Mouse (Mus musculus) embryonic facial prominence, embryonic 12.5 days (tissue): ENCODE data around the gene Sult6b1. TPM values are rescaled to one million over a fixed set of nuclear protein-coding genes. Genes with fewer than 3 reads are reported as not detected.

Experiments used
- ATAC-seq: fragments of 200-750 bp; cut with Nextera tagmentation; 2 replicates; pipeline ENCODE4 v1.8.0; 2017; ENCODE audit not compliant: insufficient number of reproducible peaks, insufficient read depth, low FRiP score, low TSS enrichment
- H3K27ac ChIP-seq: fragments of 300-500 bp; sonication (generic); 2 replicates; pipeline ENCODE4 v1.5.1; 2016; ENCODE audit warnings: mild to moderate bottlenecking
- H3K27me3 ChIP-seq: fragments of 300-500 bp; sonication (generic); 2 replicates; pipeline ENCODE4 v1.6.1; 2016; ENCODE audit warnings: mild to moderate bottlenecking, moderate library complexity
- H3K36me3 ChIP-seq: fragments of 300-500 bp; sonication (generic); 2 replicates; pipeline ENCODE4 v1.6.1; 2016; ENCODE audit warnings: mild to moderate bottlenecking
- H3K4me1 ChIP-seq: fragments of 300-500 bp; sonication (generic); 2 replicates; pipeline ENCODE4 v1.6.1; 2016
- H3K4me2 ChIP-seq: fragments of 300-500 bp; sonication (generic); replicated peaks from 2 replicates; pipeline ENCODE4 v1.6.1; 2016; ENCODE audit warnings: mild to moderate bottlenecking, moderate library complexity
- H3K4me3 ChIP-seq: fragments of 300-500 bp; sonication (generic); 2 replicates; pipeline ENCODE4 v1.5.1; 2016; ENCODE audit warnings: mild to moderate bottlenecking
- H3K9ac ChIP-seq: fragments of 300-500 bp; sonication (generic); 2 replicates; pipeline ENCODE4 v1.6.1; 2016; ENCODE audit warnings: mild to moderate bottlenecking, moderate library complexity
- H3K9me3 ChIP-seq: fragments of 300-500 bp; sonication (generic); 2 replicates; pipeline ENCODE4 v1.6.1; 2016; ENCODE audit warnings: mild to moderate bottlenecking, moderate library complexity
- WGBS: fragments of 180-500 bp; shearing (Covaris S2); methylation state at CpG from one replicate; pipeline ENCODE4 v1.1.7; 2016; 5-methylcytosine and 5-hydroxymethylcytosine counted together
- polyA plus RNA-seq: library from polyadenylated mRNA; unstranded; fragments of >200 nt; fragmentation: Nextera tagmentation; extraction: Ambion mirVana; gene quantifications from 2 replicates; pipeline ENCODE4 v1.2.1, GENCODE M21; 2016

Gene Sult6b1
- polyA plus RNA-seq, result 0.19 and 0.42 TPM in 2 replicates

DNA sequence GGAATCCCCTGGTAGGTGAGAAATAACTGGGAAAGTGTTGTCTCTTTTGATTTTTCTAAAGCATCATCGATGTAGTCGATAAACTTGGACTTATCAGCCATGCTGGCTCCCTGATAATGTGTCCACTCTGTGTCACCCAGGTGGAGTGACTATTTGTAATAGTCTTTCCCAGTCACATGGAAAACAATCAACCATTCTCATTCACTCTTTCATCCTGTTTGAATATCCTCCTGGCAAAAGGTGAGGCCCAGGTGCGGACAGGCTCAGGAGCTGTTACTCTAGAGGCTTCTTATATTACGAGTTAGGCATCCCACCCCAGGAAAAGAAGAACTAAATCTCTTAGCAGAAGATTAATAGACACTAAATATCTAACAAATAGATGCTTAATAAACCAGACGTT, at the start of gene Sult6b1:
Gene Sult6b1, minus strand, starts transcription at position 101 of the 400 bp plus-strand sequence.
- H3K4me2 ChIP-seq, result no peak within 1 kb of the TSS
- WGBS, result 79% methylated on average over 5 of the region's 5 CpGs
- ATAC-seq, result no peak
- H3K9me3 ChIP-seq, result no peaks in the 10 kb centered on the region
- no peaks in the 10 kb centered on the region for H3K36me3 ChIP-seq
- H3K27me3 ChIP-seq, result no peaks in the 10 kb centered on the region
- no peak within 1 kb of the TSS for H3K27ac ChIP-seq
- no peak within 1 kb of the TSS for H3K9ac ChIP-seq
- no peak within 1 kb of the TSS for H3K4me3 ChIP-seq
- no peaks in the 10 kb centered on the region for H3K4me1 ChIP-seq

DNA sequence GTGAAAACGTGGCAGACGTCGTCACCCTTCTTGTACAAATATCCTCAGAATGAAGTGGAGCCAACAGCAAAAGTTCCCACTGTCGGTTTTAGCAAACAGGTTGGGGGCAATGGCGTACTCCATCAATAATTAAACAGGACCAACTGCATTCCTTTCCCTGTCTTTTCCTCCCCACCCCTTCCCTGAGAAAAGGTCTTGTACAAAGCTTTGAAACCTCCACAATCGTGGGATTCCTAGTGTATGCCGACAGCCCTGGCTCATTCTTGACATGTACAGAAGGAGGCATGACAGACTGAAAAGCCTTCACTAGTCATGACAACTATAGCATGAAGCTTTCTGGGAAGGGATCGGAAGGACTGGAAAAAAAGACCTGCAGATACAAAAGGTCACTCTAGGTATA, 46.4 kb upstream of the Sult6b1 start:
- no peak overlapping the region for H3K27ac ChIP-seq
- H3K4me2 ChIP-seq, result no peak overlapping the region
- ATAC-seq, result no peak
- H3K4me3 ChIP-seq, result no peak overlapping the region
- no peaks in the 10 kb centered on the region for H3K4me1 ChIP-seq
- 87% methylated on average over 8 of the region's 8 CpGs for WGBS
- no peaks in the 10 kb centered on the region for H3K9me3 ChIP-seq
- no peak overlapping the region for H3K9ac ChIP-seq
- H3K36me3 ChIP-seq, result peaks cover 70% of the 10 kb centered on the region
- no peaks in the 10 kb centered on the region for H3K27me3 ChIP-seq

DNA sequence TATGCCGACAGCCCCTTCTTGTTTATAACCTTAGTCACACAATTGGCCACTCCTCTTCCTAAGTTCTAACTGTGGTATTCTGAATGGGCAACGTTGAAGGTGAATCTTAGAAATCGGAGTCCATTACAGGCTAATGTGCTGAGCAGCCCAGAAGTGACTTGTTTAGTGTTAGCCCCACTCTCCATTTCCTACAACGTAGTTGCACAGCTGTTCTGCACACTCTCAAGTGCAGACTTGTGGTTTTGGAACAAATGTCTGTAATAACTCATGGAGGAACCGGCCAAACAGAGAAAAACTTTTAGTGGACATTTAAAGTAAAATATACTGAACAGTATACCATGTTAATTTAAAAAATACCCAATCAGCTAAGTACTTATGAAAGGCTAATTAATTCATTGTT, 45.3 kb upstream of the Sult6b1 start:
- Histone ChIP-seq H3K4me1 (no peaks in the 10 kb centered on the region), H3K9ac (no peak overlapping the region), H3K27me3 (no peaks in the 10 kb centered on the region), H3K36me3 (peaks cover 72% of the 10 kb centered on the region), H3K4me2 (no peak overlapping the region), H3K9me3 (no peaks in the 10 kb centered on the region), H3K27ac (no peak overlapping the region), H3K4me3 (no peak overlapping the region)
- ATAC-seq, result no peak
- 92% methylated on average over 5 of the region's 5 CpGs for WGBS

DNA sequence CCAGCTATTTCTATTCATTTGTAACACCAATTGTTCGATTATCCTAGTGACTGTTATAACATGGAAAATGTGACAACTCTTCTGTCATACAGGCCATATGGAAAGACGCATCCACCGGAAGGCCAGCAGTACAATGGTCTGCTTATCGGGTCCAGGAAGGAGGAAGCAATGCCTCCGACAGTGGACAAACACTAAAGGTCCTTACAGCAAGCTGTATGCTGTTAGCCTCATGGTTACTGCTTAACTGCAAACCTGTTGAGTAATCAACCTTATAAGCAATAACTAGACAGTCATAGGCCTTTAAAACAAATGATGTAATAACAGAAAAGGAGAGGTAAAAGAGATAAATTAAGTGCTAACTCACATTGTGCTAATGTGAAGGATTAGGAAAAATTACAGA, 44.4 kb upstream of the Sult6b1 start:
- 94% methylated on average over 5 of the region's 5 CpGs for WGBS
- Histone ChIP-seq H3K4me2 (no peak overlapping the region), H3K4me1 (no peaks in the 10 kb centered on the region), H3K27me3 (no peaks in the 10 kb centered on the region), H3K27ac (no peak overlapping the region), H3K36me3 (peaks cover 72% of the 10 kb centered on the region), H3K9me3 (no peaks in the 10 kb centered on the region), H3K9ac (no peak overlapping the region), H3K4me3 (no peak overlapping the region)
- ATAC-seq, result no peak

DNA sequence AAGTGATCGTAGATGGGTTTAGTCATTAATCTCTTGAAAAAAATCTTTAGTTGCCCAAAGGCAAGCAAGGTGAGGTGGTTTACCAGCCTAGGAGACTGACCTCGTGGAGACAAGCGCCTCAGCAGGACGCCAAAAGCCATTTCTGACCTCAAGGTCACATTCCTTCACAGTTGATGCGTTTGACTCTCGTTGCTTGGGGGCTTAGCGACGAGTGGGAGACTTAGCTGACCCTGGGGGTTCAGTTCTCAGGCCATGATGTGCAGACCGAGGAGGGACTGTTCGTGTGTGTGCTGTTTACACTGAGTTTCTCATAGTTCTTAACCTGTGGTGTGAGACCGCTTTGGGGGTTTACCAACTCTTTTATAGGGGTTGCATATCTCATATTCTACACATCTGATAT, 35.8 kb upstream of the Sult6b1 start:
- Histone ChIP-seq H3K27me3 (no peaks in the 10 kb centered on the region), H3K4me3 (no peak overlapping the region), H3K9ac (no peak overlapping the region), H3K36me3 (peaks cover 23% of the 10 kb centered on the region), H3K4me2 (no peak overlapping the region), H3K9me3 (no peaks in the 10 kb centered on the region), H3K27ac (no peak overlapping the region), H3K4me1 (peaks cover under 1% of the 10 kb centered on the region)
- no peak for ATAC-seq
- 46% methylated on average over 11 of the region's 11 CpGs for WGBS

DNA sequence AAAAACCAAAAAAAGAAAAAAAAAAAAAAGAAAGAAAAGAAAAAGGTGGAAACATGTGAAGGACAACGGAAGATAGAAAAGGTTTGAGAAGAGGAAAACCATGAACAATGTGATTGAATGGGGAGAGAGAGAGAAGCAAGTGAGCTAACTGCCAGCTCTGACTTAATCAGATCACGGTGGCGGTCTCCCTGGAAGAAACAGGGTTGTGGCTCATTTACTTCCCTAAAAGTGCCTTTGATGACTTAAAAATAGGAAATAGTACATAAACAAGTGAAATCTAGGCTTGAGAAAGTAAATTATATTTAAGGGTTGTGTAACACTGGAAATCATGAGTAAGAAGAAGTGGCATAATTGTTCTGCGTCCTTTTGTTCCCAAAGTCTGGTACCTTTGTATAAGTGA, 32.1 kb upstream of the Sult6b1 start:
- no peaks in the 10 kb centered on the region for H3K27me3 ChIP-seq

DNA sequence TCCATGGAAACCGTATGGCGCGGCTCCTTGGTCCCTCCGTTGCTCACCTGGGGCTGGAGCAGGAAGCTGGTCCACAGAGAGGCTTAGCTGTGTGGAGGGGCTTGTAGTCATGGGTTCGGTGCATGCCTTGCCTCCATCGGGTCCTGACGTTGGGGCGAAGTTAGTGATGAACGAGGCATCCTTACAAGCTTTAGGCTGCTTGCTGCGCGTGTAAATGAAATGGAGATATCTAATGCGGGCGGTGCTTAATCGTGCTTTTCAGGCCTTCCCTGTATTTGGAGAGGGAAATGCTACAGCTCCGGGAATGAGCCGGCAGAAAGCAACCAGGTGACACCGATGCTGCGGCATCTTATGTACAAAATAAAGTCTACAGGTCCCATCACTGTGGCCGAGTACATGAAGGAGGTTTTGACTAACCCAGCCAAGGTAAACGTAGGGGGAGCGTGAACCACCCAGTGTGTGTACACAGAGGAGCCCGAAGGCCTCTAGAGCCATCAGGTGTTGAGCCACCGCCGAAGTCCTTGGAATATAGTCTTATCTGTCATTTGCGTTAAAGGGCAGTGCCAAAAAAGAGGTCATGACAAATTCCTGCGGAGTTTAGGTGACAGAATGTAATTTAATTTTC, 30.5 kb upstream of the Sult6b1 start:
- 0 out of 2 replicates have a peak, but pooled peaks have one; percentile 29 for ATAC-seq
- no peaks in the 10 kb centered on the region for H3K27me3 ChIP-seq
- peaks cover 39% of the 10 kb centered on the region for H3K36me3 ChIP-seq
- WGBS, result 8% methylated on average over 26 of the region's 26 CpGs
- H3K9ac ChIP-seq, result peak overlapping the region; percentile 74
- H3K9me3 ChIP-seq, result no peaks in the 10 kb centered on the region
- peaks cover 14% of the 10 kb centered on the region for H3K4me1 ChIP-seq
- peak overlapping the region; percentile 64 for H3K4me2 ChIP-seq
- H3K27ac ChIP-seq, result no peak overlapping the region
- peak overlapping the region; percentile 91 for H3K4me3 ChIP-seq

More for the DNA sequence above, 32.1 kb upstream of the Sult6b1 start:
- no peak for ATAC-seq
- H3K4me1 ChIP-seq, result peaks cover 8% of the 10 kb centered on the region
- 92% methylated on average over 4 of the region's 4 CpGs for WGBS
- peaks cover 29% of the 10 kb centered on the region for H3K36me3 ChIP-seq
- H3K27ac ChIP-seq, result no peak overlapping the region
- no peak overlapping the region for H3K9ac ChIP-seq
- H3K4me2 ChIP-seq, result no peak overlapping the region
- no peaks in the 10 kb centered on the region for H3K9me3 ChIP-seq
- H3K4me3 ChIP-seq, result no peak overlapping the region

DNA sequence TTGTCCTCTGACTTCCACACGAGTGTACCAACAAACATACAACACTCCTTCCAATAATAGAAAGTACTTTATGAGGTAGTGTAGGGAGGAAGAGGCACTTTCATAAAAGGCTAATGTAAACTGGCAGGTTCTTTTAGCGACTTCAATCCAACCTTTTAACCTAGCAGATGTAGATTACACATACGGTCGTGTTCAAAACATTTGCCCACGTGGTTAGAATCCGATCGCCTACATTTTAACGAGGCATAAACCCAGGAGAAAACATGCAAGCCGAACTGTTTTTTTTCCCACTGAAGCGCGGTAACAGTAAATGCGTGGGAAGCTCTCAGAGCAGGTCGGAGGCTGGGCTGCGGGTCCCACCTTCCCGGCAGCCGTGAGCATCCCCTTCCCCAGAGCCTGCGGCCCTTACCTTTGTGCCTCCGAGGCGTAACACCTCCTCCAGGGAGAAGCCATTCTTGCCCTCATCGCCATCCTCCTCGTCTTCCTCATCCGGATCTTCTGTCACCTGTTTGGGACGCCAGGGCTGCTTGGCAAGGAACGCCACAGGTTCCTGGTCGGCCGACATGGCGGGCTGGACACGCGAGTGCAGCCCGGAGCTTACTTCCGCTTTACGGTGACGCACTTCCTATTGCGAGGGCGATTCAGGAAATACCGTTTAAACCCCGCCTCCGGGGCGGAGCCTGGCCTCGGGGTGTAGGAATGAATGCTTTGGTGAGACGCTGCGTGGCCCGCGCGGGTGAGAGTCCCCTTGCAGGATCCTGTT, 29.9 kb upstream of the Sult6b1 start, which contains the start of the genes Cebpz and Ndufaf7:
Gene Cebpz, minus strand, starts transcription at position 601 of the 763 bp plus-strand sequence.
Gene Ndufaf7, plus strand, starts transcription at position 671 of the 763 bp plus-strand sequence.
- Histone ChIP-seq H3K9ac (peak within 1 kb of the TSS; percentile 74), H3K4me2 (peak within 1 kb of the TSS; percentile 64), H3K27me3 (no peaks in the 10 kb centered on the region), H3K36me3 (peaks cover 39% of the 10 kb centered on the region), H3K9me3 (no peaks in the 10 kb centered on the region), H3K27ac (no peak within 1 kb of the TSS), H3K4me1 (peaks cover 14% of the 10 kb centered on the region), H3K4me3 (peak within 1 kb of the TSS; percentile 91)
- WGBS, result under 1% methylated on average over 45 of the region's 45 CpGs
- ATAC-seq, result peak; percentile 97

DNA sequence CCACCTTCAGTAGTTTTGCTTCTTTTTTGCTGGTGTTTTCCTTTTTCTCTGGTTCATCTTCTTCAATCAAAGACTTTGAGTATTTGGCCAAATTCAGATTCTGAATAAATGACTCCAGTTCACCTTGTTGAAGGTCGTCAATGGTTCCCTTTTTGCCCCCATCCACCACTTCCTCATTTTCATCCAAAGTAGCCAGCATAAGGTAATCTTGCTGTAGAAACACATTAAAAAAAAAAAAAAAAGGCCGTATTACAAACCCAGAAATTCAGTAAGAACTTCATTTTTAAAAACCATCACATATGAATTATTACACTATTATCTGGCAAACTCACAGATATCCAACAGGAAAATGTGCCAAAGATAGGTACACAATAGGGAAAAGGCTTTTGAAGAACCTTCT, 29.1 kb upstream of the Sult6b1 start:
- no peak for ATAC-seq
- WGBS, result 84% methylated on average over 2 of the region's 2 CpGs
- H3K4me2 ChIP-seq, result peak overlapping the region; percentile 64
- H3K36me3 ChIP-seq, result peaks cover 43% of the 10 kb centered on the region
- no peaks in the 10 kb centered on the region for H3K9me3 ChIP-seq
- no peaks in the 10 kb centered on the region for H3K27me3 ChIP-seq
- H3K4me3 ChIP-seq, result peak overlapping the region; percentile 91
- peak overlapping the region; percentile 74 for H3K9ac ChIP-seq
- peaks cover 14% of the 10 kb centered on the region for H3K4me1 ChIP-seq
- H3K27ac ChIP-seq, result no peak overlapping the region

DNA sequence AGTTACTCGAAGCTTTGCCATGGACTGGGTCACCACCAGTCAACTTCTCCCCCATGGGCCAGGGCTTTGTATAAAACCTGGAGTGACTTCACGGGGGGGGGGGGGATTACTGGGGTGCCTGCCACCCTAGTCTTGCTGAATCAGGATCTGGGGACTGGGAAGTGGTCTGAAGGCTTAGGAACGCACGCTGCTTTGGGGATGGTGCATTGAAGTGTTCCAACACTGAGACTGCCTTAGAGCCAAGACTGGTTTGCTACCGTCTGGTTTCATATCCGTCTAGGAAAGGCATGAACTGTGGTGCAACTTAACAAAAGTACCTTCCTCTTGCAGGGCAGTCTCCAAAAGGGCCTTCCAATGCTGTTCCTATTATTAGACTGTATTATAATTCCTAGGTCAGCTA, 10.9 kb upstream of the Sult6b1 start:
- Histone ChIP-seq H3K4me3 (no peak overlapping the region; the same call in 1 of the 2 replicates), H3K4me1 (peaks cover 8% of the 10 kb centered on the region), H3K9ac (no peak overlapping the region), H3K27me3 (no peaks in the 10 kb centered on the region), H3K27ac (no peak overlapping the region), H3K36me3 (peaks cover 34% of the 10 kb centered on the region), H3K9me3 (no peaks in the 10 kb centered on the region), H3K4me2 (peak overlapping the region; percentile 73)
- ATAC-seq, result no peak
- 42% methylated on average over 6 of the region's 6 CpGs for WGBS

DNA sequence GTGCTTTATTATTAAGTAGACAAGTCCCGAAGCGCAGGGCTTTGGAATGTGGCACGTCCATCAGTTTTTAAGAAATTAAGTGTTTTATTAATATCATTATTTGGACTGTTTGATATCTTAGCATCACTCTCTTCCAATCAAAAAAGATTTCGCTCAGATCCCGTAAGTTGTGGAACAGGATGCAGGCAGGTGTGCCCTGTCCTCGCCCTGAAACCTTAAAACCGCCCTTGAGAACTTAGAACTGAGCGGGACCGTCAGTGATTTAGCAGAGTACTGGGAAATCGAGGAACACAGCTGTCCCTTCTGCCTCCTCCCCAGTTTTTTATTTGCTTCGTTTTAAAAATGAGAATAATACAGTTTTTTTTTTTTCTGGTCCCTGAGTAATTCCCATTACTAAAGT, 10.1 kb upstream of the Sult6b1 start:
- H3K27me3 ChIP-seq, result no peaks in the 10 kb centered on the region
- H3K9ac ChIP-seq, result peak overlapping the region; percentile 77
- H3K4me1 ChIP-seq, result peaks cover 8% of the 10 kb centered on the region
- 0 out of 2 replicates have a peak, but pooled peaks have one; percentile 8 for ATAC-seq
- H3K4me3 ChIP-seq, result peak overlapping the region; percentile 68
- no peaks in the 10 kb centered on the region for H3K9me3 ChIP-seq
- WGBS, result 2% methylated on average over 11 of the region's 11 CpGs
- peaks cover 28% of the 10 kb centered on the region for H3K36me3 ChIP-seq
- peak overlapping the region; percentile 73 for H3K4me2 ChIP-seq
- H3K27ac ChIP-seq, result peak overlapping the region; percentile 83

DNA sequence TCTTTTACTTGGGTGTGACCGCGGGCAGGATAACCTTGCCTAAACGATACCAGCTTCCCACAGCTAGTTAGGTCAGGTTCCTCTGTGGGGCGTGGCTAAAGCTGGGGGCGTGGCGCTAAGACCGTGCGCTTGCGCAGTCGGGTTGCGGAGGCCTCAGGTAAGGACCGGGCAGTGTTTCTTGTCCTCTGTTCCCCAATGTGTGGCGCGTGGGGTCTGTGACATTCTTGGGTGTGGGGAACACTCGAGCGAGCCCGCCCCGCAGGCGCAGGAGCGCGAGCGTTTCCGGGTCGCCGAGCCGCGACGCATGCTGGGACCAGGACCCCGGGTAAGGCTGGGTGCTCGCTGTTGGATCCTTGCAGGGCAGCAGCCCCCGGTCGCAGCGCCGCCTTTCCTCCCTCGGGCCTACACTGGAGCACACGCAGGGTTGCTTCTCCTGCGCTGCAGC, 9.6 kb upstream of the Sult6b1 start, which contains the start of gene Cebpzos:
Gene Cebpzos, plus strand, starts transcription at position 132 of the 445 bp plus-strand sequence.
- under 1% methylated on average over 37 of the region's 37 CpGs for WGBS
- Histone ChIP-seq H3K27me3 (no peaks in the 10 kb centered on the region), H3K4me3 (peak within 1 kb of the TSS; percentile 68), H3K9me3 (no peaks in the 10 kb centered on the region), H3K27ac (peak within 1 kb of the TSS; percentile 83), H3K36me3 (peaks cover 23% of the 10 kb centered on the region), H3K4me2 (peak within 1 kb of the TSS; percentile 73), H3K9ac (peak within 1 kb of the TSS; percentile 77), H3K4me1 (peaks cover 8% of the 10 kb centered on the region)
- ATAC-seq, result peak; percentile 95
